Mouse (Mus musculus): Measurements from ENCODE around the gene Kbtbd2.

Kbtbd2 gene

DNA sequence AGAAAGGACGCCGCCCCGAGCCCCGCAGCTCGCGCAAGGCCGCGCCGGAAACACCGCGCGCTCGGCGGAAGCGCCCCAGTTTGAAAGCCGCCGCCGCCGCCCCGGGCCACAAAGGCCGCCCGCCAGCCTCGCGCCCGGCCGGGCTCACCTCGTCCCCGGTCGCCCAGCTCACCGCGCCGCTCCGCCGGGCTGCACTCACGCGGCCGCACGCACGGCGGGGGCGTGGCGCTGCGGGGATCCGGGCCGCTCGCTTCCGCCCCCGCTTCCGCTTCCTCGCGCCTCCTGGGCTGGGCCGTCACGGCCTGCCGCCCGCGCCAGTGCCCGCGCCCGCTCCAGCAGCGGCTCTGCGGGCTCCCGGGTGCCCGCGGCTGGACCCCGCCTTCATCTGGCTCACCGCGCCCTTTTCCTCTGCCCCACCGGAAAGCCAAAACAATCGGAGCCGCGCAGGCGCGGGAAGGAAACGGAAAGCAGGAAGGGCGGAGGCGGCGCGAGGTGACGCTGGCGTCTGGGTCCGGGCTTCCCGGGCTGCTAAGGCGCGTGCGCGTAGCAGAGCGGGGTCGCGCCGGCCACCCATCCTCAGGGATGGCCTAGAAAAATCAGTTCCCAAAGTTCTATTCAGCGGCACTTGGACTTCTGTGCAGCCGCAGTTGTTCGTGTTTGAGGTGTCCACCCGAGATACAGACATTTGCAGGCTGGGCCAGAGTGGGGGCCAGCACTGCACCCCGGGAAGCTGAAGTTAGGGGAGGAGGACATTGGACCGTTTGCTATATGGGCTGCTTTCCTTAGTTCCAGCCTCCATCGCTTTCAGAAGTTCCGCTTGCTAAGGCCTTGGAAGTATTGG is at the start of gene Kbtbd2:
TSS of gene Kbtbd2 (minus strand) at position 503 of the 841 bp plus-strand sequence.
- peak; percentile 95 for DNase-seq (ENCODE audit: low read depth, low spot score)

DNA sequence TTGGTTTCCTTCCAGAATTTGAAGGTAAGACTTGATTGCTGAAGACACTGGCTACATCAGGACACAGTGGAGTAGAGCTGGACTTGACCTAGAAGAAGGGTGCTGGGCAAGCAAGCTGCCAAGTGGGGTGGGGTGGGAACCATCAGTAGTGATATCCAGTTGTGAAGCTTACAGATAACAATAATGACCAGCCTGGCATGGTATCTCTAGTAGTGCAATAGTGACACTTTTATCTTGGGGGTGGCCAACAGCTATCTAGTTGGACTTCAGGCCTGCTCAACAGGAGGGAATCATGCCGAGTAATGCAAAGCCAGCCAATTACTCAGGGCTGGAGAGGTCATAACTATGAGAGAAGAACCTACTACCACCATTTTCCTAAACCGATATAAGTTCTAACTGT is 46.8 kb upstream of the Kbtbd2 start:
- DNase-seq (ENCODE audit: low read depth, low spot score), result no peak

DNA sequence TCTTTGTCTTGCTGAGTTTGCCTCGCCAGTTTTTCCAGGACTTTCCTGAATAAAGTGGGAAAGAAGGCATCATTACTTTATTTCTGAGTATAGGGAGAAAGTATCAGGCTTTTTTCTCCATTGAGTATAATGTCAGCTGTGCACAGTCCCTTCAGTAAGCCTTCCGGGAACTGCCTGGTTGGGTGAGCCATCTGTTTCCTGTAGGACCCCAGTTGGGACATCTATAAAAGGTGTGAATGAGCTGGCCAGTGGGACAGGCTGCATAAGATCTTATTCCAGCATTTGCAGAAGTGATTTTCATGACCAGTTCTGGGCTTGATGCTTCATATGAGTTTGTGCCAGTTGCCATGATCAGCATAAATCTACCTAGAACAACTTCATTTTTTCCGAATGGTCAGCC is 45.6 kb upstream of the Kbtbd2 start:
- no peak for DNase-seq (ENCODE audit: low read depth, low spot score)

DNA sequence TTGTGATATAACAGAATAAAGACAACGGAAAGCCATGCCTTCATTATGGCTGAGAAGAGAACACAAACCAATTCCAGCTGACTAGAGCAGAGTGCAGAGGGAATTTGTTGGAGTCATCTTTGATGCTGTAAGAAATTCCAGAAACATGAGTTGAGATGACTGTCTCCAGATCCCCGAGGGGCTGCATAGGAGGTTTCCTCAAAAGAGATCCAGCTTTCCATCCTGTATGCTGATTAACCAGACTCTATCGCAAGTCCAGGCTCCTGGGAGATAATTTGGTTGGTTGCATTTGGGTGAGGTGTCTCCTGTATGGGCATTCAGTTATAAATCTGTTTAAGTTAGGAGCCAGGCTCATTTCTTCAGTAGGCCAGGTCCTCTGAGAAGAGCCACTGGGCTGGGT is 40.0 kb upstream of the Kbtbd2 start:
- no peak for DNase-seq (ENCODE audit: low read depth, low spot score)

DNA sequence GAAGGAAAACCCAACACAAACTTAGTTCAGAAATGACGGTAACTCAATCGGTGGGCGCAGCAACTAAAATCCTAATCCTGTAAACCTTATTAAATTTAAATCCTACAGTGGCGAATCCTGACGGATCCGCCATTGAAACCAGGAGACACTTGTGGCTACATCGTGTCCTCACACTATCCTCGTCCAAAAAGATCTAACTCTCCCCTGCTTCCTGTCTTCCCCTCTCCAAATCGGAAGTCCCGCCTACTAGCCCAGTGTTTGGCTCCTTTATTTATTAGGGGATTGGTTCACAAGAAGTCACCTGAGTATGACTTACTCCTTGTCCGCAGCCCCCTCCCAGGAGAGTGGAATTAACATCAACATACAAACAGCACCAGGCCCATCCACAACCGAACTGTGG is 39.6 kb upstream of the Kbtbd2 start:
- DNase-seq (ENCODE audit: low read depth, low spot score), result peak; percentile 74

DNA sequence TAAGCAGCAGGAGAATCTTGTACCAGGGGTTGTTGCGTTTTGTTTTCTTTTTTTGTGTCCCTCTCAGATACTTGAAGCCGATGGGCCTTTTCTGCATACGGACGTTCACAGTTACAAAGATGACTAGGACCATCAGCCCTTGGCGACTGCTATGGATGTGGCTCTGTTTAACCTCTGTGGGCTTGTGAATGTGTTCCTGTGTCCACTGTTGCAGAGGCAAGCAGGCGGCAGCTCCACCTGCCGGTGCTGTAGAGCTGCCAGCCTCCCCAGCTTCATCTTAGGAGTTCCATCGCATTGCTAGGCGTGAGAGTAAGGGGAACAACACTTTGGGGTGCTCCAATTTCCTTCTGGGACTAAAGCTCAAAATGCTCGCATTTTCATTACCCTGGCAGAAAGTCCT is 37.9 kb upstream of the Kbtbd2 start:
- peak; percentile 60 for DNase-seq (ENCODE audit: low read depth, low spot score)

DNA sequence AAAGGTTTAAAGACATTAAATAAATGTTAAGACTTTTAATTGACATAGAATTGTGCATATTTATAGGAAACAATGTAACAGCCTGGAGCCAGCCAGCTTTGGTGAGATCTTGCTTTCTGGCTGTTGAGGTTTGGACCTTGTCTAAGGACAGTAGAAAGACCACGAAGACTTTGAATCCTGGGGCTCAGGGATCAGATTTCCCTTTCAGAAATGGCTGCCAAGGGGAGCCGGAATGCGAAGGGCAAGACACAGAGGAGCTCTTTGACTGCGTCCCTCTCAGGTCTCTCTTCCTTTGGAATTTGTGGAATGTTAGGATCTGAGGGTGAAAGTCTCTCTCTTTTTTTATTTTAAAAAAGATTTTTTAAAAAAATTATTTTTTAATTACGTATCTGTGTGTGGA is 37.2 kb upstream of the Kbtbd2 start:
- DNase-seq (ENCODE audit: low read depth, low spot score), result no peak

DNA sequence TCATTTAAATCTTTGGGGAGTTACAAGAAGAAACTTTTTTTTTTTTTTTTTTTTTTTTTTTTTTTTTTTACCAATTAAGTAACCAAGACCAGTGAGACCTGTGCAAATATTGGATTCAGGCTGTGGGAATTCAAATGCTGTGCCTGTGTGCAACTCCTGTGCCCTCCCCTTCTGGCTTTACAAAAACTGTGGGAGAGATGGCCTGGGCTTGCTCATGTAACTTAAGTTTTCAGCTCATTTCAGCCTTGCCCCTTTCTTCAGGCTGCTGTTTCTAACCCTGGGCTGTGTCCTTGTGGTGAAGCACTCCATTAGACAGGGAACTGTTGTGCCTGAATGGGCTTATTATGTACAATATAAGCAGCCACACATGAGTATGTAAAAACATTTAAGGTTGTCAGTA is 35.2 kb upstream of the Kbtbd2 start:
- peak; percentile 27 for DNase-seq (ENCODE audit: low read depth, low spot score)

DNA sequence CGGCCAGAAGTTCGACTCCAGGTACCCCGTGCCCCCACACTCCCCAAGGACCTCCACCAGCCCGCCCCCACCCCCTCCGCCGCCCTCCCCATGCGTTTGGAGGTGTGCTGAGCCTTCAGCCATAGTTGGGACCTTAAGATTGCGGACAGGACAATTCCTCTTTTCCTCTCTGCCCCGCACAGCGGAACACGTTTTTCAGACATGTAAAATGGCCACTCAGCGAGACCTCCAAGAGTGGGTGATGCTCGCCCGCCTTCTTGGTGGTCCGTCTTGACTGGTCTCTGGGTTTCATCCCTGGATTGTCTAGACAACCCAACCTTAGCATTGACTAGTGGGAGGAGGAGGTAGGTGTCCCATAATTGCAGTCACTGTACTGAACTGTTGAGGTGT is 34.8 kb upstream of the Kbtbd2 start:
- peak; percentile 30 for DNase-seq (ENCODE audit: low read depth, low spot score)

DNA sequence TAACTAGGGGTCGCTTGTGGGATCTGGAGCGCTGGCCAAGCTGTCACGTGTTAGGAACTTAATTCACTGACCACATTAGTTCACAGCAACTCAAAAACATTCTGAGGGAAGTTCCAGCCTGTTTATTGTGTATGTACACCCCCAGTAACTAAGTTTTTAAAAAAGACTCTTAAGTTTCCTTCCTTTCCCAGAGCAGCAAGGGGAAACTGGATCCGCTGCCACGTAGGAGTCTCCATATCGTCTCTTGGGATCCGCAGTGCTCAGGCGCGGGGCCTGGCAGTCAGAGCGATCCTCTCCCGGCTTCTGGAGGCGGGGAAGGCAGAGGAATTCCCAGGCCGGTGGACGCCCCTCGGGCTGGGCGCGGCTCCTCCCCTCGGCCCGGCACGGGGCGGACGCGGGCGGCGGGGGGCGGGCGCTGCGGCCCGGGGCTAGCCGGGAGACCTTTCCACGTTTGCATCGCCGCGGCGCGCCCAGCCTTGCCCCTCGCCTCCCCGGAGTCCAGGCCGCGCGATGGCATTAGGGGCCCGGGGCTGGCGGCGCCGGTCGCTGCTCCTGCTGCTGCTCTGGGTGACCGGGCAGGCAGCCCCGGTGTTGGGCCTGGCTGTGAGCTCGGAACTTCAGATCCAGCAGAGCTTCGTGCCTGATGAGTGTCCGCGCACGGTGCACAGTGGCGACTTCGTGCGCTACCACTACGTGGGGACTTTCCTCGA is 34.2 kb upstream of the Kbtbd2 start, which contains the start of gene Fkbp9:
TSS of gene Fkbp9 (plus strand) at position 363 of the 710 bp plus-strand sequence.
- DNase-seq (ENCODE audit: low read depth, low spot score), result peak; percentile 72

DNA sequence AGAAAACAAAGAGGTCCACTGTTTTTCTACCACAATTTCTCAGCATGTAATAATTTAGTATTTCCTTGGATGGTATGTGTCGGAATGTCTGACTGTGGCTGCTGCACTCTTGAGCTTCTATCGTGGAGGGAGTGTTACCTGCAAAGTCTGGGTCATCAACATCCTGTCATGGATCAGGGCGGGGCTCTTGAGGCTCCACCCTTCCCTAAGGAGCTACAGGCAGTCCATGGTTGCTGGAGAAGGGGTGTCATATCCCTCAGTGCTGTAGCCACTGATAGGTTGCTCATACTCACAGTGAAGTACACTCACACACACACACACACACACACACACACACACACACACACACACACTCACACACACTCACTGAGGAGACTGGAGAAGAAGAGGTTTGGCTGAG is 28.0 kb upstream of the Kbtbd2 start:
- DNase-seq (ENCODE audit: low read depth, low spot score), result no peak

DNA sequence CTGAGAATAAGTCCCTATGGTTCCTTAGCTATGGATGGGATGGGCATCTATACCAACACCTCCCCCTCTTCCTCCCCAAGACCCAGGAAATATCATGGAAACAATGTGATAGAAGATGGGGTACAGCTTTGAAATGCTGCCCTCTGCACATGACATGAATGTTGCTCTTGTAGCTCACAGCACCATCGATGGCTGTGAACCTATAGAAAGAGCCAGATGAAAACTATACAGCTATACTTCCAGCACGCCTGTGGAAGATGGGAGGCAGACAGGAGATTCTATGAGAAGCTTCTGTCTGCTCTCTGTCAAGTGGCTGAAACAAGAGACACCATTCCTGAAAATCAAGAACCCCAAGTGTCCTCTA is 21.5 kb upstream of the Kbtbd2 start:
- no peak for DNase-seq (ENCODE audit: low read depth, low spot score)

DNA sequence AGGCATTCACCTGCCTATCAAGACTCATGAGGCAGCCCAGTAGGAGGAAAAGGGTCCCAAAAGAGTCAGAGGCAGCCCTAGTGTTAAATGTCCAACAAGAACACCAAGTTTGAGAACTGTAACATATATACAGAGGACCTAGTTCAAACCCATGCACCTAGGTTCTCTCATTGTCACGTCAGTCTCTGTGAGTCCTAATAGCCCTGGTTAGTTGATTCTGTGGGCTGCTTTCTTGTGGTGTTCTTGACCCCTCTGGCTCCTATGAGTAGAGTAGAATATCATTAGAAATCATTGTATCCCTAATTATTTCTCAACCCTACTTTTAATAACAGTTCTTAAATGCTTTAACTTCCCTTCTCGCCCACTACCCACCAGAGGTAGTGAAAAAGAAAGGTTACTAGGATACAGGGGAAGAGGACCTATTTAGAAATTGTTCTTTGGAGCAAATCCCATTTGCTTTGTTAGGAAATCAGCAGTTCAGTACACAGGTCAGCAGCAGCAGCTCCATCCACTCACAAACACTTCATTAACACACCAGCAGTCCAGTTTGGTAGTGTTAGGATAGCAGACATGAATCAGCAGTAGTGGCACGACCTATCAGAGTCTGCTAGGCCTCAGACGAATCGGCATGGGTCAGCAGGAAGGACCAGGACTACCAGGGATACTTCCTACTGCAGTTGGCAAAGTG is 21.0 kb upstream of the Kbtbd2 start:
- no peak for DNase-seq (ENCODE audit: low read depth, low spot score)

DNA sequence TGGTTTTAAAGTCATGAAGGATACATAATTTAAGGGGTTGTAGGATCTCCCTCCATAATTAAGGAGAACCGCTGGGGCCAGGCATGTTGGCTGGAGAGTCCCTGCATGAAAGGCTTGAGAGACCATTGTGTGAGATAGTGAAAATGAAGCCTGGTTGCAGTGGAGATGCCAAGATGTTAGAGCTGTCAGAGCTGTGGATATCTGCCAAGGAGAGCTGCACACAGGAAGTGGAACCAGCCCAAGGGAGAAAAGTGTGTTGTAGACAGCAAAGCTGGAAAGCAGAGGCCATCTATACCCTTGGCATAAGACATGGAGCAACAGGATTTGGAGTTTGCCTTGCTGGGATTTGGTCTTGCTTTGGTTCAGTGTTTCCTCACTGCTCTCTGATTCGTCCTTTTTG is 15.7 kb upstream of the Kbtbd2 start:
- DNase-seq (ENCODE audit: low read depth, low spot score), result no peak

DNA sequence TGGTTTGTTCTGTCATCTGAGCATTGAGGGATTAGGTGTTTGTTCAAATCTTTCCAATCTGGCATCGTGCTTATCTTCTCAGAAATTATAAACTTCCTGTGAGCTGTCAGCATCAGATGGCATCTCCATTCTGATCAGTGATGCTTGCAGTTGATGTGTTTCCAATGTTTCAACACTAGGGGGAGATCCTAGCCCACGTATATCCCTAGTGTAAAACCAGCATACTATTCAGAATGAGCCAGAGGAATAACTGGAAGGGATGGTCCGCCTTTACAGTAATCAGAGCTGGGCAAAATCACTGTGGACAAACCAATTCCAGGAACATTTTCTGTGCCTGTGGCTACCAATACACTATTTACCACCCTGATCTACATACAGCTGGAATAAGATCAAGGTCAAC is 11.0 kb upstream of the Kbtbd2 start:
- peak; percentile 46 for DNase-seq (ENCODE audit: low read depth, low spot score)

DNA sequence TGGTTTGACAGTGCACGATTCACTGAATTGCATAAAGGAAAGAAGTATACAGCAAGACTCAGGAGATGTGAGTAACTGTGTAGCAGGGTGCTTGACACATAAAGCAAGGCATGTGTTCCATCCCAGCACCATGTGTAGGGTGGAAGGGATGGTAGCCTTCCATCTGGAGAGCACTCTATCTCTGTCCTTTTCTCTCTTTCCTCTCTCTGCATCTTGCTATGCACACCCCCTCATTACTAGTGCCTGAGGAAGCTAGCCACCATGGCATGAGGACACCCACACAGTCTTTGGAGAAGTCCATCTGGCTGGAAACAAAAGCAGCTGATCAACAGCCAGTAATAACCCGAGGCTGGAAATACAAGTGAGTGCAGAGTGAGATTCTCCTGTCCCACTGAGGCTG is 8.6 kb upstream of the Kbtbd2 start:
- DNase-seq (ENCODE audit: low read depth, low spot score), result no peak

DNA sequence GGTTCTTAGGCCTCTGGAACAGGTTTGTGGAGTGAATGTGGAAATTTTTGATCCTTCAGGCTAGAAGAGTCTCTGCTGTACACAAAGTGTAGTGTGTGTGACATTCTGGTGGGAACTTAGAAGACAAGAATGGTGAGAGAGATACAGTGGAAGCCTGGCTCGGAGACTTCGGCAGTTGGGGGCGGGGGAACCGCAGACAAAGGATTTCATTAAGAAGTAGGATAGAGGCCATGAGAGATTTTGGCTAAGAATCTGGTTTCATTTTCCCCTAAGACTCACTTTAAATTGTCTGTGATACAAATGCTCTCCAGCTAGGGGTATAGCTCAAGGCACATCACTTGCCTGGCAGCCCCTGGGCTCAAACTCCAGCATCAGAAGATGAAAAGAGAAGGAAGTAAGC is 7.4 kb upstream of the Kbtbd2 start:
- no peak for DNase-seq (ENCODE audit: low read depth, low spot score)

DNA sequence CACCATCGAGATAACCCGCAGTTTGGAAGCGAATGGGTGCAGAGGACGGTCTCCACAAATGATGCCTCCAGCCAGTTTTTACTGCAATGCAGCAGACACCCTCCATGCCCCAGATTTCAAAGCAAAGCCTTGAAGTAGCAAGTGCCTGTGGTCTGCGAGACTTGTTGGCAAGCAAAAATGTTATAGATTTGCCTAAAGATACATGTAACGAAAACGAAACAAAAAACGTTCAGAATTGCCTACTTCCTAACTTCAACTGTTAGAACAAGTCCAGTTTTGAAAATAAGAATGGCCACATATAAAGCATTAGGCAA is 496 bp upstream of the Kbtbd2 start:
- peak; percentile 18 for DNase-seq (ENCODE audit: low read depth, low spot score)

DNA sequence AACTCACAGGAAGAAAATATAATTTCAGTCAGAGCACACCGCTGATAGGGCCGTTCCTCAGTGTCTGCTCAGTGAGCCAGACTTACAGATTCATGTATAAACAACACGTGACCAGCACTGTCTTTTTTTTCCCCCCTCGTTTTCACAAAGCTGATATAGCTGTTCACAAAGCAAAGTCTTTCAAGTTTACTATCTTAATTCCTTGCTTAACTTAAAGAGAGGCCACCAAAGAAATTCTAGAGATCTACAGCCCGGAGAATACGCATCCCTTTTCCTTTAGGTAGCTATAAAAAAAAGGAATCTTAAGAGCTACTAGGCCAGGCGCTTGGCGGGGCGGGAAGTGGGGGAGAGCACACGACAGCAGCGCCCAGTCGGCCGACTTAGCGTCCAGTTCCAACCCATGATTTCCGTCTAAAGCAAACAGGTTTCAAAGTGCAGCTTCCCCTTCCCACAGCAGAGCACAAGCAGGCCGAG is 908 bp downstream of the Kbtbd2 start:
- peak; percentile 13 for DNase-seq (ENCODE audit: low read depth, low spot score)

DNA sequence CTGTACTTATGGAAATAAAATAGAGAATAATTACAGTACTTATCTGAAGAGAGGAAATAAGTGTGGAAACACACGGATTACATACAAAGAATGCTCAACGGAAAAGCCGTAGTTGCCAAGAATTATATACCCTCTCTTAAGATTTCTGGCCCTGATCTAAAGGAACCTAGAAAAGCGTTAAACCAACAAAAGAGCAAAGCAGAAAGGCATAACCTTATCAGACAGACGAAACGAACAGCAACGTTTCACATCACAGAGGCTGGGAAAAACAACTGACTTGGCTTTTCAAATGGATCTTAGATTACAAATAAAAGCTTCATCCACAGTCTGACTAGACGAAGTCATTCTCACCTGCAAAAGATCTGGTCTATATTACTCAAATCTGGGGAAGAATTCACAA is 1.4 kb downstream of the Kbtbd2 start:
- no peak for DNase-seq (ENCODE audit: low read depth, low spot score)

DNA sequence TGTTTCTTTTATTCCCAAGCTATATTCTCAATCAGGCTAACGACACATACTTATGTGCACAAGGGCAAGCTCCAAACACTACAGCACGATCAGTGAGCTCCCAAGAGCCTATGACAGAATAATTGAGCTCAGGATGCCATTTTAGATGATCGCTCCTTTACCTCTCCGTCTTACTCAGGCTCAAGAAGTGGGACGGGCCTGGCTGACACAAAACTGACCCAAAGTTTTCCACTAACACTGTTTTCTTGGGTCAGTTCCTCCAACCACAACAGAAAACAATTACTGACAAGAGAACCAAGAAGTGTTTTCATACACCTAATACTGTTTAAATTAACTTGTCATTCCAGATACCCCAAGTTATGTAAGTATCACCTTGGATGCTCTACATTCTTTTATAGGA is 2.8 kb downstream of the Kbtbd2 start:
- DNase-seq (ENCODE audit: low read depth, low spot score), result no peak

DNA sequence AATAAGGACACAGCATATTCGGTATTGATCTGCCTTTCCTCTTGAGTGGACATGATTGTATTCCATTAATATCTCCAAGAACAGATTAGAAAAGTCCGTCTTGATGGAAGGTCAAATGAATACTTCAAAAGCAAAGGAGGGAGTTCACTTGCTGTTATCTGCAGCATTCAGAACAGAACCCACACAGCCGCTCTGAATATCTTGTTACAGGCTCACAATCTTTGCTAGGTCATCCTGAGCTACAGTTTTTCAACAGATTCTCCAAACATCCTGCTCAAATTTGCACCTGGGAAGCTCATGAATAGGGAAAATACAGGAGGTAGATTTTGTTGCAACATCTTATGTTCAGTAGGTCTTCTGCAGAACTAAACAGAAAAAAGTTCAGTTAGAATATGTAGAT is 8.3 kb downstream of the Kbtbd2 start:
- no peak for DNase-seq (ENCODE audit: low read depth, low spot score)

DNA sequence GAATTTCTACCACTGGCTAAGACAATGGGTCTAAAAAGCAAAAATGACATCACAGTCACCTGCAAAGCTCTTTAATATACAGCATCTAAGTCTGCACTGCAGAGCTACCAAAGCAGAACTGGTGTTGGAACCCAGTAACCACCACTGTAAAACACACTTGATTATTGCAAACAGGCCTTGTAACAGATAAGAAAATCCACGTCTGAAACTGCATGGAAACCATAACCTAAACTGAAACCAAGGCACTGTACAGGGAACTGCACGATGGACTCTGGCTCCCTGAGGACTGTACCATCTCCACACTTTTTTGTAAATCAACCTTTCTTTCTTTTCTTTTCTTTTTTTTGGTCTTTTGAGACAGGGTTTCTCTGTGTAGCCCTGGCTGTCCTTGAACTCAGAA is 9.9 kb downstream of the Kbtbd2 start:
- no peak for DNase-seq (ENCODE audit: low read depth, low spot score)
